Mouse (Mus musculus): Measurements from ENCODE around the gene Gm42957. TPM values are rescaled to one million over a fixed set of nuclear protein-coding genes. Genes with fewer than 3 reads are reported as not detected.

Gm42957 gene
- polyA plus RNA-seq, 1 experiment, result 0.01 TPM

GRCm38 (mm10) chr3:96675690-96676089 is 40.4 kb downstream of the Gm42957 start:
- Histone ChIP-seq H3K36me3 (ENCODE audit: control insufficient read depth, insufficient read depth) (no peaks in the 10 kb centered on the region), H3ac (ENCODE audit: control insufficient read depth, insufficient read length, low read depth) (no peak overlapping the region), H3K27me3 (ENCODE audit: control insufficient read depth, insufficient read depth, insufficient read length) (no peaks in the 10 kb centered on the region), H3K4me3 (ENCODE audit: insufficient read depth, poor library complexity, severe bottlenecking) (no peak overlapping the region), H3K79me3 (ENCODE audit: low read depth) (no peaks in the 10 kb centered on the region), H3K79me2 (ENCODE audit: control insufficient read depth, insufficient read depth) (no peaks in the 10 kb centered on the region)
- TF ChIP-seq FOSL1 (IDR thresholded peaks at IDR 0.05; ENCODE audit: insufficient read depth, low read length, poor library complexity, severe bottlenecking), result no peak
- TF ChIP-seq MYOD1 (IDR thresholded peaks at IDR 0.05; ENCODE audit: control insufficient read depth, insufficient read length, low read depth), result no peak
- no peak for TF ChIP-seq CEBPB (IDR thresholded peaks at IDR 0.05; ENCODE audit: low read depth)
- TF ChIP-seq MAX (IDR thresholded peaks at IDR 0.05), result no peak
- no peak for TF ChIP-seq USF1 (IDR thresholded peaks at IDR 0.05; ENCODE audit: low read depth)
- no peak for TF ChIP-seq MYOG (IDR thresholded peaks at IDR 0.05; ENCODE audit: control insufficient read depth, extremely low read depth, insufficient read length)
- no peak for TF ChIP-seq CTCF (IDR thresholded peaks at IDR 0.05; ENCODE audit: control insufficient read depth, insufficient read depth, insufficient read length)

- no peaks in the 10 kb centered on the region for H3K79me2 ChIP-seq (ENCODE audit: control insufficient read depth, insufficient read depth)
- no peaks in the 10 kb centered on the region for H3K36me3 ChIP-seq (ENCODE audit: control insufficient read depth, insufficient read depth)
- TF ChIP-seq USF1 (IDR thresholded peaks at IDR 0.05; ENCODE audit: low read depth) (no peak), CEBPB (IDR thresholded peaks at IDR 0.05; ENCODE audit: low read depth) (no peak), MYOG (IDR thresholded peaks at IDR 0.05; ENCODE audit: control insufficient read depth, extremely low read depth, insufficient read length) (no peak)
- H3ac ChIP-seq (ENCODE audit: control insufficient read depth, insufficient read length, low read depth), result no peak overlapping the region
- no peaks in the 10 kb centered on the region for H3K27me3 ChIP-seq (ENCODE audit: control insufficient read depth, insufficient read depth, insufficient read length)
- no peaks in the 10 kb centered on the region for H3K79me3 ChIP-seq (ENCODE audit: low read depth)
- no peak overlapping the region for H3K4me3 ChIP-seq (ENCODE audit: insufficient read depth, poor library complexity, severe bottlenecking)
Measured at GRCm38 (mm10) chr3:96678456-96678855, 43.2 kb downstream of the Gm42957 start.

GRCm38 (mm10) chr3:96679159-96679674 is 43.9 kb downstream of the Gm42957 start:
- H3K36me3 ChIP-seq (ENCODE audit: control insufficient read depth, insufficient read depth), result no peaks in the 10 kb centered on the region
- H3K79me3 ChIP-seq (ENCODE audit: low read depth), result no peaks in the 10 kb centered on the region
- H3K27me3 ChIP-seq (ENCODE audit: control insufficient read depth, insufficient read depth, insufficient read length), result no peaks in the 10 kb centered on the region
- TF ChIP-seq FOSL1 (IDR thresholded peaks at IDR 0.05; ENCODE audit: insufficient read depth, low read length, poor library complexity, severe bottlenecking) (no peak), CEBPB (IDR thresholded peaks at IDR 0.05; ENCODE audit: low read depth) (no peak), CTCF (IDR thresholded peaks at IDR 0.05; ENCODE audit: control insufficient read depth, insufficient read depth, insufficient read length) (no peak), MYOD1 (IDR thresholded peaks at IDR 0.05; ENCODE audit: control insufficient read depth, insufficient read length, low read depth) (no peak), MAX (IDR thresholded peaks at IDR 0.05) (no peak), USF1 (IDR thresholded peaks at IDR 0.05; ENCODE audit: low read depth) (no peak), MYOG (IDR thresholded peaks at IDR 0.05; ENCODE audit: control insufficient read depth, extremely low read depth, insufficient read length) (no peak)
- H3ac ChIP-seq (ENCODE audit: control insufficient read depth, insufficient read length, low read depth), result peak overlapping the region; percentile 7
- H3K79me2 ChIP-seq (ENCODE audit: control insufficient read depth, insufficient read depth), result no peaks in the 10 kb centered on the region
- no peak overlapping the region for H3K4me3 ChIP-seq (ENCODE audit: insufficient read depth, poor library complexity, severe bottlenecking)

GRCm38 (mm10) chr3:96680269-96680956 is 45.1 kb downstream of the Gm42957 start:
- no peaks in the 10 kb centered on the region for H3K79me2 ChIP-seq (ENCODE audit: control insufficient read depth, insufficient read depth)
- H3ac ChIP-seq (ENCODE audit: control insufficient read depth, insufficient read length, low read depth), result no peak overlapping the region
- TF ChIP-seq MYOD1 (IDR thresholded peaks at IDR 0.05; ENCODE audit: control insufficient read depth, insufficient read length, low read depth) (no peak), FOSL1 (IDR thresholded peaks at IDR 0.05; ENCODE audit: insufficient read depth, low read length, poor library complexity, severe bottlenecking) (no peak), USF1 (IDR thresholded peaks at IDR 0.05; ENCODE audit: low read depth) (no peak), MAX (IDR thresholded peaks at IDR 0.05) (no peak), CTCF (IDR thresholded peaks at IDR 0.05; ENCODE audit: control insufficient read depth, insufficient read depth, insufficient read length) (no peak), CEBPB (IDR thresholded peaks at IDR 0.05; ENCODE audit: low read depth) (no peak), MYOG (IDR thresholded peaks at IDR 0.05; ENCODE audit: control insufficient read depth, extremely low read depth, insufficient read length) (no peak)
- no peak overlapping the region for H3K4me3 ChIP-seq (ENCODE audit: insufficient read depth, poor library complexity, severe bottlenecking)
- H3K79me3 ChIP-seq (ENCODE audit: low read depth), result no peaks in the 10 kb centered on the region
- no peaks in the 10 kb centered on the region for H3K27me3 ChIP-seq (ENCODE audit: control insufficient read depth, insufficient read depth, insufficient read length)
- H3K36me3 ChIP-seq (ENCODE audit: control insufficient read depth, insufficient read depth), result no peaks in the 10 kb centered on the region

- Histone ChIP-seq H3K4me3 (ENCODE audit: insufficient read depth, poor library complexity, severe bottlenecking) (no peak overlapping the region), H3K36me3 (ENCODE audit: control insufficient read depth, insufficient read depth) (no peaks in the 10 kb centered on the region), H3ac (ENCODE audit: control insufficient read depth, insufficient read length, low read depth) (no peak overlapping the region), H3K27me3 (ENCODE audit: control insufficient read depth, insufficient read depth, insufficient read length) (no peaks in the 10 kb centered on the region), H3K79me3 (ENCODE audit: low read depth) (no peaks in the 10 kb centered on the region), H3K79me2 (ENCODE audit: control insufficient read depth, insufficient read depth) (no peaks in the 10 kb centered on the region)
- TF ChIP-seq MAX (IDR thresholded peaks at IDR 0.05), result no peak
- no peak for TF ChIP-seq CEBPB (IDR thresholded peaks at IDR 0.05; ENCODE audit: low read depth)
- no peak for TF ChIP-seq FOSL1 (IDR thresholded peaks at IDR 0.05; ENCODE audit: insufficient read depth, low read length, poor library complexity, severe bottlenecking)
- TF ChIP-seq MYOD1 (IDR thresholded peaks at IDR 0.05; ENCODE audit: control insufficient read depth, insufficient read length, low read depth), result no peak
- TF ChIP-seq CTCF (IDR thresholded peaks at IDR 0.05; ENCODE audit: control insufficient read depth, insufficient read depth, insufficient read length), result no peak
- no peak for TF ChIP-seq MYOG (IDR thresholded peaks at IDR 0.05; ENCODE audit: control insufficient read depth, extremely low read depth, insufficient read length)
- TF ChIP-seq USF1 (IDR thresholded peaks at IDR 0.05; ENCODE audit: low read depth), result no peak
Measured at GRCm38 (mm10) chr3:96683496-96683895, 48.2 kb downstream of the Gm42957 start.
